12 mouse cellular contexts compared by ENCODE assay signal in genomic region chr12:44105085-44105484, GRCm38 (mm10).
DNase-seq lines count a peak whose midpoint lies in the region; ATAC-seq and TF ChIP-seq lines count a peak whose summit lies in the region.
"Had no signal": no experiment of that assay in that cellular context is flagged by ENCODE, and none has a peak within 500 bp of the region (broad histone marks: within the 10 kb centered on the region; RNA-seq: fewer than 3 reads in every experiment).

No protein-coding gene starts in this region.

- H3K27ac ChIP-seq in cortical plate, adult 2 months (ENCODE audit: insufficient read depth, low read length), result no peak overlapping the region
- H3K27ac ChIP-seq: embryonic facial prominence, embryonic 15.5 days; limb, embryonic 15.5 days; neural tube, embryonic 13.5 days had no signal

- no peak overlapping the region for H3K4me3 ChIP-seq in cortical plate, adult 2 months (ENCODE audit: insufficient read depth, low read length)
- H3K4me3 ChIP-seq: embryonic facial prominence, embryonic 15.5 days; limb, embryonic 15.5 days; neural tube, embryonic 13.5 days had no signal

- H3K4me1 ChIP-seq in cortical plate, adult 2 months (ENCODE audit: control insufficient read depth, insufficient read depth, low read length), result no peaks in the 10 kb centered on the region
- H3K4me1 ChIP-seq: embryonic facial prominence, embryonic 15.5 days; neural tube, embryonic 13.5 days had no signal

- DNase-seq in heart, postnatal 10 days, result peak; percentile 2 to 14
- no peak for DNase-seq in heart, postnatal 25 days (ENCODE audit: low spot score)
- peak; percentile 2 for DNase-seq in lung, postnatal 10 days
- no peak for DNase-seq in lung, adult 18-20 months
- DNase-seq in retina, postnatal 1 day, result peak; percentile 52
- DNase-seq in yolk sac, embryonic 10.5 days (ENCODE audit: low spot score), result no peak

- no peak for TF ChIP-seq POLR2A in cortical plate, adult 2 months (IDR thresholded peaks at IDR 0.05; ENCODE audit: extremely low read depth, insufficient read depth, low read length)

- ATAC-seq in megakaryocyte, adult 5-6 weeks (ENCODE audit: poor library complexity, severe bottlenecking), result no peak
- ATAC-seq: activated CD4-positive, CD25-positive, alpha-beta regulatory T cell, adult 4 months had no signal

- intact Hi-C loops in heart, postnatal 10 days (cut with DNase I), result no loop called here
- intact Hi-C loops in heart, postnatal 25 days (cut with DNase I), result no loop called here

- 0 out of 2 replicates have a peak, but pooled peaks have one; percentile 12 for TF ChIP-seq CTCF in cortical plate, adult 2 months (IDR thresholded peaks at IDR 0.05; ENCODE audit: extremely low read depth, insufficient read depth, low read length)

Comparison
In these comparisons a context has a peak if more than half of its experiments do, and no peak if none do; other contexts are left out.
1. DNase-seq: peak in heart, postnatal 10 days (2 of 2), lung, postnatal 10 days (single experiment) and retina, postnatal 1 day (single experiment); none in heart, postnatal 25 days (single experiment), lung, adult 18-20 months (0 of 2) and yolk sac, embryonic 10.5 days (single experiment).